Mouse (Mus musculus) ES-Bruce4 (cell line): Measurements from ENCODE around the gene Raet1e. TPM values are rescaled to one million over a fixed set of nuclear protein-coding genes. Genes with fewer than 3 reads are reported as not detected.
"Not testable (repeated sequence)": the region's sequence is repeated elsewhere in the genome, so short reads cannot be mapped to it uniquely, and the experiment has no call there.

Experiments
- H3K27ac ChIP-seq: 2 replicates; pipeline ENCODE4 v1.5.1; 2012; ENCODE audit warnings: low read length, inconsistent platforms; ENCODE audit not compliant: insufficient read depth
- H3K27me3 ChIP-seq: 2 replicates; pipeline ENCODE4 v1.6.1; 2012; ENCODE audit warnings: mild to moderate bottlenecking, low read length, inconsistent platforms; ENCODE audit not compliant: control insufficient read depth, poor library complexity, insufficient read depth, severe bottlenecking
- H3K36me3 ChIP-seq: 2 replicates; pipeline ENCODE4 v1.6.1; 2012; ENCODE audit warnings: inconsistent platforms, mild to moderate bottlenecking, low read length, moderate library complexity; ENCODE audit not compliant: control insufficient read depth, poor library complexity, insufficient read depth, severe bottlenecking
- H3K4me1 ChIP-seq: one replicate; pipeline ENCODE4 v1.8.1; 2011; ENCODE audit warnings: low read length; ENCODE audit not compliant: control insufficient read depth, insufficient read depth
- H3K4me3 ChIP-seq: 2 replicates; pipeline ENCODE4 v1.5.1; 2011; ENCODE audit warnings: low read depth, mild to moderate bottlenecking, low read length
- H3K9ac ChIP-seq: 2 replicates; pipeline ENCODE4 v1.6.1; 2012; ENCODE audit warnings: low read depth, mild to moderate bottlenecking, inconsistent platforms; ENCODE audit not compliant: poor library complexity, severe bottlenecking
- H3K9me3 ChIP-seq: replicated peaks from 2 replicates; pipeline ENCODE4 v1.6.1; 2012; ENCODE audit warnings: mild to moderate bottlenecking, low read length, inconsistent platforms; ENCODE audit not compliant: control insufficient read depth, poor library complexity, insufficient read depth, severe bottlenecking
- CTCF ChIP-seq: IDR thresholded peaks from one replicate; pipeline ENCODE4 v1.8.1; 2011; ENCODE audit warnings: low read depth, low read length
- EP300 ChIP-seq: IDR thresholded peaks from 2 replicates; pipeline ENCODE4 v1.6.1; 2011; ENCODE audit warnings: low read depth, low read length; ENCODE audit not compliant: insufficient read depth
- POLR2A ChIP-seq: IDR thresholded peaks from one replicate; pipeline ENCODE4 v1.8.1; 2011; ENCODE audit warnings: low read length; ENCODE audit not compliant: insufficient read depth
- polyA plus RNA-seq: library from polyadenylated mRNA; stranded (reverse); fragments of >200 nt; gene quantifications from 2 replicates; pipeline ENCODE4 v1.2.4, GENCODE M21; 2011; ENCODE audit warnings: low read depth; ENCODE audit not compliant: missing spikeins, insufficient read depth, insufficient read length

Raet1e gene
- polyA plus RNA-seq, result 10.7 and 12.3 TPM in 2 replicates

- Histone ChIP-seq H3K4me3 (peak within 1 kb of the TSS; percentile 30), H3K9ac (peak within 1 kb of the TSS; percentile 52; the same call in 1 of the 2 replicates)
- not testable (repeated sequence) for H3K27me3 ChIP-seq, H3K27ac ChIP-seq, H3K9me3 ChIP-seq, H3K4me1 ChIP-seq, H3K36me3 ChIP-seq
These were observed at the start of gene Raet1e, which contains the start of gene H60b for GRCm38 (mm10) chr10:22158310-22158999. Raet1e (plus strand) TSS chr10:22158569. H60b (plus strand) TSS chr10:22158586.

DNA sequence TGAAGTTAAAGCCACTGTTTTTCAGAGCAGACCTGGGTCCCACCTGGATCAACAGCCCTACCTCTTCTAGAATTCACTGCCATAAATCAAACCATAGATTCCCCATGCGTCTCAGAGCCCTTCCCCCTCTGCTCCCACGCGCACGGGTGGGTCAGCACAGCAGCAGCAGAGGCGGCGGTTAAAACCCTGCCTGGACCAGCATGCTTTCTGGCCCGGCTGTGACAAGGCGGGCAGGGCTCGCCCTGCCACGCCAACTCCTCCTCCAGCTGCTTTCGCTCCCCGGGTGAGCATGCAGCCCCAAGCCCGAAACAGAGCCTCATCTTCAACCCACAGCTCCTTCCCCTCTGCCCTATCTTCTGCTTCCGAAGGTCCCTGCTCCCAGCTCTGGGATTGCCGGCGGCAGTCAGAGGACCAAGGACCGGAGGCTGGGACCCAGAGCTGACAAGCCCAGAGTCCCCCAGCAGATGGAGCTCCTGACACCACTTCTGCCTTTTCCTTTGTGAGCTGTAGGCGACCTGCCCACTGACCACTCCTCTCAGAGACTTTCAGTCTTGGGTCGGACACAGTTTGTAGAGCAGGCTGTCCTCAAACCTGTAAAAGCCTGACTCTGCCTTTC lies 17.6 kb upstream of the Raet1e start:
- TF ChIP-seq CTCF (peak; percentile 60), EP300 (no peak), POLR2A (no peak)
- Histone ChIP-seq H3K27me3 (no peaks in the 10 kb centered on the region), H3K9ac (no peak overlapping the region), H3K36me3 (no peaks in the 10 kb centered on the region), H3K9me3 (no peaks in the 10 kb centered on the region), H3K4me1 (no peaks in the 10 kb centered on the region), H3K27ac (no peak overlapping the region), H3K4me3 (peak overlapping the region; percentile 42)

DNA sequence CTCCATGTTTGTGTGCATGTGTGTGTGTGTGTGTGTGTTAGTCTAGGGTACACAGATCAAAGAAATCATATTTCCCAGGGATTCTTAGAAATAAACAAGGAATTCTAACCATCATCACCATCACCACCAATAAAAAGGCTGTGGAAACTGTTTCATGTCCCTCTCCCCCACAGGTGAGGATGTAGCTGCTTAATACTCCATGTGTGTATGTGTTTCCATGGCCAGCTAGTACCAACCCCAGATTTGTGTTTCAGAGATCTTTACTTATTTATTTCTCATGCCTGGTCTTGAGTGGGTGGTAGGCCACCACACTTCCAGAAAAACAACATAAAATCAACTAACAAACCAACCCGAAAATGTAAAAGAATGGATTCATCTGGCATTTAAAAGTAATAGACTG lies 16.2 kb upstream of the Raet1e start:
- not testable (repeated sequence) for H3K27ac ChIP-seq, H3K4me1 ChIP-seq, H3K36me3 ChIP-seq, H3K27me3 ChIP-seq, H3K4me3 ChIP-seq, H3K9ac ChIP-seq, H3K9me3 ChIP-seq

- no peaks in the 10 kb centered on the region for H3K27me3 ChIP-seq
- no peak overlapping the region for H3K27ac ChIP-seq
- no peaks in the 10 kb centered on the region for H3K4me1 ChIP-seq
- TF ChIP-seq POLR2A, result no peak
- TF ChIP-seq EP300, result no peak
- TF ChIP-seq CTCF, result no peak
- no peaks in the 10 kb centered on the region for H3K9me3 ChIP-seq
- no peak overlapping the region for H3K9ac ChIP-seq
- no peaks in the 10 kb centered on the region for H3K36me3 ChIP-seq
- no peak overlapping the region for H3K4me3 ChIP-seq
These were observed 15.4 kb upstream of the Raet1e start for GRCm38 (mm10) chr10:22142926-22143325.

- H3K36me3 ChIP-seq, result no peaks in the 10 kb centered on the region
- H3K9me3 ChIP-seq, result no peaks in the 10 kb centered on the region
- peak overlapping the region; percentile 83 for H3K4me3 ChIP-seq
- H3K4me1 ChIP-seq, result no peaks in the 10 kb centered on the region
- H3K27ac ChIP-seq, result peak overlapping the region; percentile 39; the same call in 1 of the 2 replicates
- TF ChIP-seq EP300, result 0 out of 2 replicates have a peak, but pooled peaks have one; percentile 1
- peak; percentile 49 for TF ChIP-seq CTCF
- no peak for TF ChIP-seq POLR2A
- peaks cover 12% of the 10 kb centered on the region for H3K27me3 ChIP-seq
- H3K9ac ChIP-seq, result peak overlapping the region; percentile 86
These were observed 9.8 kb upstream of the Raet1e start for GRCm38 (mm10) chr10:22148441-22149072.

DNA sequence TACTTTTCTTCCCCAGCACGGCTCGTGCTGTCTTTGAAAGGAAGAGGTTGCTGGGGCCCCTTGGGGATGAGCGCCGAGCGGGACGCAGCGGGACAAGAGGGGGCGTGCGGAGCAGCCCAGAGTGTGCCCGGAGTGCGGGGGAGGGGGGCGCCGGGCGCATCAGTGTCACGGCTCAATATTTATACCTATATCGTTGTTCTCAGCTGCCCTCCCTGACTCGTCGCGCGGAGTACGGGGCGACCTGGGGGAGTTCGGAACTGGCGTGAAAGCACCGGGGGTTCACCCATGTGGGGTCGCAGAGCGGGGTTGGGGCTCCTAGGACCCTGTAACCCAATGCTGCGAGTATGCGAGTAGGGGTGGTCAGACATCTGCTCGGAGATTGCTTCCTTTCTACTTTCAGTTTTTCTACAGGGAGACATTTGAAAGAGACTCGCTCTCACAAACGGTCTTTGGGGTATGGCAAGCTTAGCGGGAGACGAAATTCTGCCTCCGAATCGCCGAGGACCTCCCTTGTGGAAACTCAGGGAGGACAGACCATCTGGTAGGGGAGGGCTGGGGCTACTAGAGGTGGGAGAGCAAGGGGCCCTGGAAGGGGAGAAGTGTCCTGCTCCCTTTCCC lies 9.2 kb upstream of the Raet1e start, which contains the start of gene E030030I06Rik:
Gene E030030I06Rik, minus strand, starts transcription at position 198 of the 618 bp plus-strand sequence.
- no peaks in the 10 kb centered on the region for H3K4me1 ChIP-seq
- peak within 1 kb of the TSS; percentile 86 for H3K9ac ChIP-seq
- H3K36me3 ChIP-seq, result no peaks in the 10 kb centered on the region
- peak within 1 kb of the TSS; percentile 39; the same call in 1 of the 2 replicates for H3K27ac ChIP-seq
- no peaks in the 10 kb centered on the region for H3K9me3 ChIP-seq
- TF ChIP-seq CTCF (no peak), EP300 (no peak), POLR2A (no peak)
- H3K4me3 ChIP-seq, result peak within 1 kb of the TSS; percentile 83
- H3K27me3 ChIP-seq, result peaks cover 15% of the 10 kb centered on the region
